Mouse (Mus musculus) urinary bladder, postnatal 14 days (tissue): ENCODE data around the gene Ell2.

Source experiments
- DNase-seq: peaks from one replicate; pipeline ENCODE4 v3.0.0; 2021; ENCODE audit warnings: low spot score

The Ell2 gene

GRCm38 (mm10) chr13:75733594-75734161 lies 27.1 kb downstream of the Ell2 start:
- DNase-seq, result no peak

DNA sequence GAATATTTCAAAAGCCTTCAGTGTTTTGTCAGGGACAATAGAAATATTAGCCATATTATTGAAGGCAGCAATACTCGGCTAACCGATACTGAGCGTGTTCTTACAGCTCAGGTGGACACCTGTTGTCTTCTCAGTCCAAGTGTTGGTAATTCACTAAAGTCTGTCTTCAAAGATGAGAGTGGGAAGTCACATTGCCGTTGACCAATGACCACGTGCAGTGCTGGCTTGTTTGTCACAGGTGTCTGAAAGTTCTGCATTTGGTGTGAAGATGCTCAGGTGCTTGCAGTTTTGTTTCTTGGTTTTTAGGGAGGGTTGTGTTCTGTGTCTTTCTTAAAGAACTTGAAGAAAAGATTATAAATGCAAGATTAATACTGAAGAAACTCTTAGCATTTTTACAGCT lies 27.7 kb downstream of the Ell2 start:
- DNase-seq, result no peak

GRCm38 (mm10) chr13:75735606-75736005 lies 29.0 kb downstream of the Ell2 start:
- no peak for DNase-seq

DNA sequence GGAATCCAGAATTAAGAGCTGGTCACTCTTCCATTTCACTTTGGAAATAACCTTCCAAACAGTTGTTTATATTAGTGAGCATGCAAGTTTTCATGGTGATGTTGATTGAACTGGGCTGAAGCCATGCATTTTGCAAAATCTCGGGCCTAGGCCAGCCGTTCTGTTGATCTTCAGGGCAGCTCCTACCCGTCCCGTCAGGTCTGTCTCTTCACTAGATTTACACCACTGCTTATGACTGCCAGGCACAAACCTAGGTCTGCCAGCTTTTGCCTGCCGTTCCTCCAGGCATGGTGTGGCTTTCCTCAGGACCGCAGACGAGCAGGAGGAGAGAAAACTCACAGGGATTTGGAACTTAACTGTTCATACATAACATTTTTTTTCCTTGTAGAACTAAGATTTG lies 31.4 kb downstream of the Ell2 start:
- DNase-seq, result peak; percentile 15

- no peak for DNase-seq
Measured at GRCm38 (mm10) chr13:75738536-75738935, 32.0 kb downstream of the Ell2 start.

DNA sequence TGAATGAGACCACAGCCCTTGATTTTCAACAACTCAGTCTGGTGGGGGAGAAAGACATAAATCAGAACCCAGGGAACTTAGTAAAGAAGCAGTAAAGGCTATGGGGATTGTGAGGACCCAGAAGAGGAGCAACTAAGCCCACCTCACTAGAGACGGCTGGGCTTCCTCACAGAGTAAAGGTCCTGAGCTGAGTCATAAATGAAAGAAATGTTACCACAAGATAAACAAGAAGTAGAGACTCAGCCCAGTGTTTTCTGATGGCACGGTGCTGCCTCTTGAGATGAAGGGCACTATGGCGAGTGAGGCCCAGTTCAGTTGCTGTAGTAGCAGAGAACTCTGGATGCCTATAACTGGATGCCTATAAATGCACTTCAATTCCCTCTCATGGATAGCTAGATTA lies 32.4 kb downstream of the Ell2 start:
- DNase-seq, result no peak

GRCm38 (mm10) chr13:75740018-75740417 lies 33.5 kb downstream of the Ell2 start:
- DNase-seq, result no peak

GRCm38 (mm10) chr13:75741119-75741518 lies 34.6 kb downstream of the Ell2 start:
- DNase-seq, result no peak

DNA sequence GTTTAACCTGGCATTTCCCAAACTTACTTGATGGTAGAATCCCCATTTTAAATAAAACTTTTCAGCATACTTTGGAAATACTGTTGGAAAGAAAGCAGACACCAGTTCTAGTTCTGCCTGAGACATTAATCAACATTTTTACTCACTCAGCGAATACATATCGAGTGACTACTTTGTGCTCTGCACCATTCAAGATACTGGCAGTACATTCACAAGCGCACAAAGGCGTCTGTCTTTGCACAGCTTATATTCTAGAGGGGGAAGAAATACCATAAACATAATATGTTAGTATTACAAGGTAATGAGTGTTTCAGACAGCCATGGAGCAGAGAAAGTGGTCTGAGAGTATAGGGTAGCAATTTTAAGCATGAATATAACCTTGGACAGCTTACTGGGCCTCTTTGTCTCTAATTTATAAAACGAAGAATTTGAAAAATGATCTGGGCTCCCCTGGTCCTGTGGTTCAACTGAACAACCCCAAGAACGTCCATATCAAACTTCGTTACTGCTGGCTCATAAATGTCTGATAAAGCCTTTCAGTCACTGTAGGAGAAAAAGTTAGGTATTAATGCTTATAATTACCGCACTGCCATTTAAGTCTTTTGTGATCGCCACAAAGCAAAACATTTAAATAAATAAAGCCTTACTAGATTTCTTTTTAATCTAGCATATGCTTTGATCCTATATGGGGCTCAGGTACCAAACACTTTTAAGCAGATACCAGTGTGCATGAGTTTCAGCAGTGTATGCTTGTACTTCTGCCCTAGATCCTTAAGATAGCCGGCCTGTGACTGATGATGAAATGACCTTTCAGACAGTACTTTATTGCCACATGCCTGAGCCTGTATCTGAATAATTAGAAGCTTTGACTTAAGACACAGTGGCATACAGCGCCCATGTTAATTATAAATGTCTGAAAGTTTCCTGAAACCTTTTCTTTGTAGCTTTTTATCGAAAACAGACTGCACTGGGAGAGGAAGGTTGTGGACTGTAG lies 35.5 kb downstream of the Ell2 start:
- DNase-seq, result no peak

- DNase-seq, result no peak
Measured at GRCm38 (mm10) chr13:75742970-75743369, 36.4 kb downstream of the Ell2 start.

GRCm38 (mm10) chr13:75744065-75744464 lies 37.5 kb downstream of the Ell2 start:
- DNase-seq, result no peak

GRCm38 (mm10) chr13:75745328-75745727 lies 38.8 kb downstream of the Ell2 start:
- DNase-seq, result no peak

GRCm38 (mm10) chr13:75747265-75747664 lies 40.7 kb downstream of the Ell2 start:
- DNase-seq, result no peak

GRCm38 (mm10) chr13:75748685-75749084 lies 42.1 kb downstream of the Ell2 start:
- no peak for DNase-seq

GRCm38 (mm10) chr13:75750785-75751184 lies 44.2 kb downstream of the Ell2 start:
- DNase-seq, result no peak

- DNase-seq, result peak; percentile 87
Measured at GRCm38 (mm10) chr13:75752216-75752938, 45.8 kb downstream of the Ell2 start.

GRCm38 (mm10) chr13:75754398-75754797 lies 47.8 kb downstream of the Ell2 start:
- no peak for DNase-seq

DNA sequence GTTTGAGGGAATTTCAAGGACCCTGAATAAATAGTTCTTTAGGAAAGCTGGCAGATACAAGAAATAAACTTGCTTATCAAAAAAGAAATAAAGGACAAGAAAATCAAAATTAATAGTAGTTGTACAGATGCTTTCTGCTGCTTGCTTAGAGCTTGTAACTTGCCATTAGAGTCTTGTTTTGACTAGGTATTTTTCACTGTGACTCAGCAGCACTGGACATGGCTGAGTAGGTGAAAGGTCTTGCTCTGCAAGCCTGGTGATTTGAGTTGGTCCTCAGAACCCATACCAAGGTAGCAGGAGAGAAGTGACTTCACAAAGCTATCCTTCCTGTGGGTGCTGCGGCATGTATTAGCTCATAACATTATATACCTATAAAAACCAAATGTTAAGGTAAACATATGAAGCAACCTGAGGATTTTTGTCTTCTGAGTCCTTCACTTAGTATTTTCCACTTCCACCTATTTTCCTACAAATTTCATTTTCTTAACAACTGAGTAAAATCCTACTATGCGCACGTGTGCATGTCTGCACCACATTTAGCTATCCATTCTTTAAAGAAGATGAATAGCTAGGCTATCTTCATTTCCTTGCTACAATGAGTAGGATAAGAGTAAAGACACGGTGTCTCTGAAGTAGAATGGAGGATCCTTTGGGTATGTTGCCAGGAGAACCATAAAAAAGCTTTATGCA lies 54.4 kb downstream of the Ell2 start:
- no peak for DNase-seq

DNA sequence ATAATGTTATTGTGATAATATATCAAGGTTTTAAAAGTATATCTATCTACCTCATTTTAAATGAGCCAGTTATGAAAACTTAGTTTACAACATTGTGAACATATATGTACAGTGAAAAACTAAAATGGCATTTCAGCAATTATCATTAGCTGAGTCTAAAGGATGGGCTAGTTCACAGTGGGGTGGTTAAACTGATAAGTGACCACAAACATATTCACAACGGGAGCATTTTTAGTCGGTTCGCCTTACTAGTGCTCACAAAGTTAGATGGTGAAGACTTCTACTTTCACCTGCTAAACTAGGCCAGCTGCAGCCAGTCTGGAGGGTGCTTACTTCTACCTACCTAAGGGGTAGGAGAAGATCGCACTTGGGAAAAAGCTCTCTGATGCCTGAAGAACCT lies 56.2 kb downstream of the Ell2 start:
- DNase-seq, result no peak

GRCm38 (mm10) chr13:75763280-75763679 lies 56.7 kb downstream of the Ell2 start:
- DNase-seq, result no peak

DNA sequence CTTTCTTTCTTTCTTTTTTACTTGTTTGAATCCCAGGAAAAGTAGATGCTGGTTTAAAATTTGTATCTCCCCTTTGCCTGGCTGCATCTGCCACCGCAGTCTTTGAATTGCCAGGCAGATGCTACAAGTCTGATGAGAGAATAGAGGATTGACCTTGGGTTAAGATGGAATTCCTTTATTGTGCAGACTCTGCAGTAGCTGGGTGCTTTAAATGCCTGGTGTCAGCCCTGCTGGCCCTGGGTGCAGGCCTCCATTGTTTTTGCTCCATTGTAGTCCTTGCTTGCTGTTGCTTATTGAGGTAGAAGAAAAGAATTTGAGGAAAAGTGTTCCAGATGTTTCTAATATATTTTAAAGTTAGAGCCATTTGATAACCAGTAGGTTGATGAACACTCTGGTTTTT lies 59.2 kb downstream of the Ell2 start:
- DNase-seq, result no peak

DNA sequence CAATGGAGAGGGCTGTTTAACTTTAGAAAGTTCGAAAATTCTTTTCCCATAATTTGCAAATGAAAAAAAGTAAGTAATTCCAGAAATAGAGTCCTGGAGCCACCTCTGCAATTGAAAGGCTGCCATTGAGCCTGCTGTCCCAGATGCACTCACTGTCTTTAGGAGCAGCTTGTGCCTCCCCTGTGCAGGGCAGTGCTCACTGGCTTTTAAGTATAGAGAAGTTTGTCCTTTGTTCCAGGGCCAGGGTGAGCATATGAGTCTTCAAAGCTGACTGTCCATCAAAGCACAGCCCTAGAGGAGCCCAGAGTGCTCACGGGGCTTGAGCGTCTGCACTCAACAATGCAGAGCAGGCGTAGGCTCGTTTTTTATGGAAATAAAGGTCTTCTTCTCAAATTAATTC lies 59.7 kb downstream of the Ell2 start:
- DNase-seq, result no peak
